Mouse (Mus musculus): ENCODE results near the gene Nfyb. TPM values are rescaled to one million over a fixed set of nuclear protein-coding genes. Genes with fewer than 3 reads are reported as not detected.

Gene Nfyb
- total and polyA plus RNA-seq, 2 experiments from 2014 or later = 26.5 to 44.0 TPM

DNA sequence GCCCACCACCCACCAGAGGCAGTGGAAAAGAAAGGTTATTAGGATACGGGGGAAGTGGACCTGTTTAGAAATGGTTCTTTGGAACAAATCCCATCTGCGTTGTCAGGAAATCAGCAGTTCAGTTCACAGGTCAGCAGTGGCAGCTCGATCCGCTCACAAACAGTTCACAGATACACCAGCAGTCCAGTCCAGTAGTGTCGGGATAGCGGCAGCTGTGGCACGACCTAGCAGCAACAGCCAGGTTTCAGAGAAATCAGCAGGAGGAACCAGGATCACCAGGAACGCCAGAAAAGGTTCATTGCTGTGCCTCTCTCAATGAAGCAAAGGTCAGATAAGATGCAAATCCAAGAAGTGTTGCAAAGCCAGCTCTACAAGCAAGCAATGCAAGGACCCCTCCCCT, 42.5 kb upstream of the Nfyb start:
- no peak for DNase-seq (ENCODE audit: low spot score)
- H3K9me3 ChIP-seq (ENCODE audit: low read length) = no peaks in the 10 kb centered on the region
- ATAC-seq (ENCODE audit: low FRiP score) = no peak
- H3K4me1 ChIP-seq (ENCODE audit: insufficient read depth, low read length) = no peaks in the 10 kb centered on the region
- WGBS = 85% methylated on average over 8 of the region's 8 CpGs
- no peak overlapping the region for H3K4me3 ChIP-seq (ENCODE audit: low read depth, low read length)
- H3K36me3 ChIP-seq (ENCODE audit: insufficient read depth, low read length) = no peaks in the 10 kb centered on the region
- no peaks in the 10 kb centered on the region for H3K27me3 ChIP-seq (ENCODE audit: insufficient read depth, low read length)
- no peak overlapping the region for H3K9ac ChIP-seq (replicated peaks; ENCODE audit: low read length, poor library complexity, severe bottlenecking)
- H3K4me2 ChIP-seq (ENCODE audit: low read depth, low read length, poor library complexity, severe bottlenecking) = no peak overlapping the region
- no peak overlapping the region for H3K27ac ChIP-seq (ENCODE audit: low read depth, low read length)
- no peak for TF ChIP-seq CTCF (IDR thresholded peaks at IDR 0.05)

DNA sequence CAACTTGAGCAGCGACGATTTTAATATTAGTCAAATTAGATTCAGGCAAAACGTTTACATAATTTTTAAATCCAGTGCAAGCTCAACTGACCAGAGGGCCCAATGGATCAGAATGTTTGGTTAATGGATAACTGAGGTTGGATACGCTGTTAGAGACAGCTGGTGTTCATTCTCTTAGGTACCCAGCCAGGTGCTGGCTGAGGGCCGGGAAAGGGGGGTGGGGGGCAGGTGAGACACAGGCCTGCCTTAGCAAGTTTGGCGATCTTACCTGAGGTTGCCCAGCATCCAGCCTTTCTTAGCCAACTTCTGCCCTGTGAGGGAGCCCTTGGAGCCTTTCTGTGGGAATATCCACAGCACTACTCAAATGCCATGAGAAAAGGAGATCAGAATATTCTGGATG, 41.2 kb upstream of the Nfyb start:
- H3K27me3 ChIP-seq (ENCODE audit: insufficient read depth, low read length) = no peaks in the 10 kb centered on the region
- no peaks in the 10 kb centered on the region for H3K9me3 ChIP-seq (ENCODE audit: low read length)
- H3K4me2 ChIP-seq (ENCODE audit: low read depth, low read length, poor library complexity, severe bottlenecking) = no peak overlapping the region
- 88% methylated on average over 6 of the region's 6 CpGs for WGBS
- no peak overlapping the region for H3K9ac ChIP-seq (replicated peaks; ENCODE audit: low read length, poor library complexity, severe bottlenecking)
- DNase-seq (ENCODE audit: low spot score) (no peak), ATAC-seq (ENCODE audit: low FRiP score) (no peak)
- no peak overlapping the region for H3K27ac ChIP-seq (ENCODE audit: low read depth, low read length)
- H3K4me1 ChIP-seq (ENCODE audit: insufficient read depth, low read length) = no peaks in the 10 kb centered on the region
- no peaks in the 10 kb centered on the region for H3K36me3 ChIP-seq (ENCODE audit: insufficient read depth, low read length)
- TF ChIP-seq CTCF (IDR thresholded peaks at IDR 0.05) = no peak
- no peak overlapping the region for H3K4me3 ChIP-seq (ENCODE audit: low read depth, low read length)

DNA sequence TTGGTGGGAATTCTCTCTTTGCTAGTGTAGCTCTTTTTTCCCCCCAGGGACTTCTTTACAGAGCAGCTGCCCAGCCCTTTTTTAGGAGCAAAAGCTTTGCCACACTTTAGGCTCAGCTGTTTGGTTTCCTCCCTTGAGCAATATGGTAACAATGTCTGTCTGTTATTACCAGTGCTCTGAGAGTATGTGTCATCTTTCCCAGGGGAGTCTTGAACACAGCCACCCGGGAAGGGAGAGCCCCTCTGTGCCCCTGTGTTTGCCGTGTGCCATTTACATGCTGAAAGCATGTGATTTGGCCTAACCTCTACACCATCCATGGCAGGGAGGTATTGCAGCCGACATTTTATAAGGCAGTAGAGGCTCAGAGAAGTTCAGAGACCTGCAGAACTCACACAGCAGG, 40.5 kb upstream of the Nfyb start:
- H3K27me3 ChIP-seq (ENCODE audit: insufficient read depth, low read length) = no peaks in the 10 kb centered on the region
- H3K36me3 ChIP-seq (ENCODE audit: insufficient read depth, low read length) = no peaks in the 10 kb centered on the region
- DNase-seq (ENCODE audit: low spot score) = no peak
- no peaks in the 10 kb centered on the region for H3K9me3 ChIP-seq (ENCODE audit: low read length)
- H3K4me3 ChIP-seq (ENCODE audit: low read depth, low read length) = no peak overlapping the region
- no peak overlapping the region for H3K9ac ChIP-seq (replicated peaks; ENCODE audit: low read length, poor library complexity, severe bottlenecking)
- no peak overlapping the region for H3K4me2 ChIP-seq (ENCODE audit: low read depth, low read length, poor library complexity, severe bottlenecking)
- no peaks in the 10 kb centered on the region for H3K4me1 ChIP-seq (ENCODE audit: insufficient read depth, low read length)
- no peak overlapping the region for H3K27ac ChIP-seq (ENCODE audit: low read depth, low read length)
- 75% methylated on average over 3 of the region's 3 CpGs for WGBS
- TF ChIP-seq CTCF (IDR thresholded peaks at IDR 0.05) = no peak
- ATAC-seq (ENCODE audit: low FRiP score) = no peak

DNA sequence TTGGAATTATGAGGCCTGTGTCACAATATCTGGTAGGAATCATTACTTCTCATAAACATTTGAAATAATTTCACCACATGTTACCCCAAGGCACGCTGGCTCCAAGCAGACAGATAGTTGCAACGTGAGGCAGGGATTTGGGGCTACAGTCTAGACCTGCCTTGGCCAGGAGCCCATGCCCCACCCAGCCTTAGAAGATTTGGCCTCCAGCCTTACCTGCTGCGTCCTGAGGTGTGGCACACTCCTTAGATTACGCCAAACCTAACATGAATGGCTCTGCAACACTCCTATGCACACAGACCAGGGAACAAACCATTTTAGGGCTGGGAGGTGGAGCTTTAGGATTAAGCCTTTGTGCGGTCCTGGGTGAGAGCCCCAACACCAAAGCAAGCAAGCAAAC, 36.1 kb upstream of the Nfyb start:
- H3K27ac ChIP-seq (ENCODE audit: low read depth, low read length) = no peak overlapping the region
- WGBS = 73% methylated on average over 5 of the region's 5 CpGs
- TF ChIP-seq CTCF (IDR thresholded peaks at IDR 0.05) = no peak
- ATAC-seq (ENCODE audit: low FRiP score) = no peak
- H3K9me3 ChIP-seq (ENCODE audit: low read length) = no peaks in the 10 kb centered on the region
- no peak for DNase-seq (ENCODE audit: low spot score)
- no peak overlapping the region for H3K4me3 ChIP-seq (ENCODE audit: low read depth, low read length)
- no peaks in the 10 kb centered on the region for H3K27me3 ChIP-seq (ENCODE audit: insufficient read depth, low read length)
- no peaks in the 10 kb centered on the region for H3K36me3 ChIP-seq (ENCODE audit: insufficient read depth, low read length)
- no peaks in the 10 kb centered on the region for H3K4me1 ChIP-seq (ENCODE audit: insufficient read depth, low read length)
- H3K4me2 ChIP-seq (ENCODE audit: low read depth, low read length, poor library complexity, severe bottlenecking) = no peak overlapping the region
- no peak overlapping the region for H3K9ac ChIP-seq (replicated peaks; ENCODE audit: low read length, poor library complexity, severe bottlenecking)

DNA sequence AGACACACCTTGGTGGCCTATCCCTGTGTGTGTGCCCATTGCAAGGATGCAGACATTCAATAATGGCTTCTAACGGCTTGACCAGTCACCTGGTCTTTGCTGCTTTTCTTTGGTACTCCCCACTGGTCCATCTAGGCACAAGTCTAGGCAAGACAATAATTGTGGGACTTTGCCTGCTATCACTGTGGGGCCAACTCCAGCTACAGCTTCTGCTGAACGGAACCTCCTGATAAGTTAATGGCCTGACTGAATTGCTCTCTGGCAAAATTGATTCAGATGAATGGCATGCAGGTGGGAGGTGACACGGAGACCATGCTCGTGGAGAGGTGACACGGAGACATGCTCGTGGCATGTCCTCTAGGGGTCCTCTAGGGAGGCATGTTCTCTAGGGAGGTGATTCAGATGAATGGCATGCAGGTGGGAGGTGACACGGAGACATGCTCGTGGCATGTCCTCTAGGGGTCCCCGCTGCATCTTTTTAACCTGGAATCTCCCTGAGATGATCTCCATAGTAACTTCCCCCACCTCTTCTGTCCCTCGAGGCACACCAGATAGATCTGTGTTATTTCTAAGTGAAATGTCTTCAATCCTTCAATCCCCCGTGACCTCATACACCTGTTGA, 34.5 kb upstream of the Nfyb start:
- no peaks in the 10 kb centered on the region for H3K36me3 ChIP-seq (ENCODE audit: insufficient read depth, low read length)
- no peaks in the 10 kb centered on the region for H3K27me3 ChIP-seq (ENCODE audit: insufficient read depth, low read length)
- ATAC-seq (ENCODE audit: low FRiP score) (no peak), DNase-seq (ENCODE audit: low spot score) (no peak)
- H3K4me2 ChIP-seq (ENCODE audit: low read depth, low read length, poor library complexity, severe bottlenecking) = no peak overlapping the region
- no peak overlapping the region for H3K4me3 ChIP-seq (ENCODE audit: low read depth, low read length)
- H3K27ac ChIP-seq (ENCODE audit: low read depth, low read length) = no peak overlapping the region
- no peaks in the 10 kb centered on the region for H3K9me3 ChIP-seq (ENCODE audit: low read length)
- peak; percentile 10; the same call in 1 of the 2 replicates for TF ChIP-seq CTCF (IDR thresholded peaks at IDR 0.05)
- 71% methylated on average over 11 of the region's 11 CpGs for WGBS
- H3K9ac ChIP-seq (replicated peaks; ENCODE audit: low read length, poor library complexity, severe bottlenecking) = no peak overlapping the region
- H3K4me1 ChIP-seq (ENCODE audit: insufficient read depth, low read length) = no peaks in the 10 kb centered on the region

DNA sequence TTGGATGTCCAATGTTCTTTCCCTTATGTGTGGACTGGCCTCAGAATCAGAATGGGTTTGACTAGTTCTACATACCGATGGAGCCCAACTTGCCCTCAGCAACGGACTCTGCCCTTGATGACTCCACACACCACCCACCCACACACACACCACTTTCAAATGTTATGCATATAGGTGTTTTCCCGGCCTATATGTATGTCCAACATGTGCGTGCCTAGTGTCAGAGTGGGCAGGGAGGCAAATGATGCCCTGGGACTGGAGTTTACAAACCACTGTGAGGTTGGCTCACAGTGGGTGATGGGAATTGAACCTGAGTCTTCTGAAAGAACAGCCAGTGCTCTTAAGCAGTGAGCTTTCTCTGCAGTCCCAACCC, 33.2 kb upstream of the Nfyb start:
- no peaks in the 10 kb centered on the region for H3K9me3 ChIP-seq (ENCODE audit: low read length)
- H3K27me3 ChIP-seq (ENCODE audit: insufficient read depth, low read length) = no peaks in the 10 kb centered on the region
- 89% methylated on average over 4 of the region's 4 CpGs for WGBS
- H3K4me3 ChIP-seq (ENCODE audit: low read depth, low read length) = no peak overlapping the region
- no peak overlapping the region for H3K9ac ChIP-seq (replicated peaks; ENCODE audit: low read length, poor library complexity, severe bottlenecking)
- ATAC-seq (ENCODE audit: low FRiP score) = no peak
- no peak overlapping the region for H3K27ac ChIP-seq (ENCODE audit: low read depth, low read length)
- no peak for TF ChIP-seq CTCF (IDR thresholded peaks at IDR 0.05)
- DNase-seq (ENCODE audit: low spot score) = no peak
- H3K4me1 ChIP-seq (ENCODE audit: insufficient read depth, low read length) = no peaks in the 10 kb centered on the region
- no peak overlapping the region for H3K4me2 ChIP-seq (ENCODE audit: low read depth, low read length, poor library complexity, severe bottlenecking)
- H3K36me3 ChIP-seq (ENCODE audit: insufficient read depth, low read length) = no peaks in the 10 kb centered on the region

Data from midbrain, postnatal 0 days (tissue).